In genomic region chr7:4430246-4430844, GRCm38 (mm10) we compare ENCODE assay signal across 31 mouse cellular contexts. TPM values are rescaled to one million over a fixed set of nuclear protein-coding genes. Genes with fewer than 3 reads are reported as not detected.
"Had no signal": no experiment of that assay in that cellular context is flagged by ENCODE, and none has a peak within 500 bp of the region (broad histone marks: within the 10 kb centered on the region; RNA-seq: fewer than 3 reads in every experiment).

No protein-coding gene starts in this region.

- ATAC-seq: hindbrain, postnatal 0 days; intestine, embryonic 15.5 days; intestine, postnatal 0 days had no signal

- H3K4me3 ChIP-seq: gastrocnemius, adult 2 months; heart, adult 2 months; heart, embryonic 13.5 days; heart, embryonic 15.5 days; hindbrain, embryonic 10.5 days; hindbrain, embryonic 12.5 days; hindbrain, embryonic 15.5 days; intestine, embryonic 15.5 days; layer of hippocampus, adult 2 months; left cerebral cortex, adult 2 months; limb, embryonic 13.5 days; limb, embryonic 15.5 days; liver, embryonic 13.5 days; liver, embryonic 15.5 days had no signal

- H3K4me2 ChIP-seq: heart, embryonic 13.5 days; heart, embryonic 15.5 days; hindbrain, embryonic 12.5 days; hindbrain, embryonic 15.5 days; intestine, embryonic 15.5 days; limb, embryonic 13.5 days; limb, embryonic 15.5 days; liver, embryonic 13.5 days; liver, embryonic 15.5 days had no signal

- H3K9ac ChIP-seq: heart, embryonic 13.5 days; heart, embryonic 15.5 days; hindbrain, embryonic 12.5 days; hindbrain, embryonic 15.5 days; intestine, embryonic 15.5 days; limb, embryonic 13.5 days; limb, embryonic 15.5 days; liver, embryonic 13.5 days; liver, embryonic 15.5 days had no signal

- H3K4me1 ChIP-seq: heart, embryonic 13.5 days; heart, embryonic 15.5 days; hindbrain, embryonic 10.5 days; hindbrain, embryonic 12.5 days; hindbrain, embryonic 15.5 days; intestine, embryonic 15.5 days; limb, embryonic 13.5 days; limb, embryonic 15.5 days; liver, embryonic 13.5 days; liver, embryonic 15.5 days had no signal

- DNase-seq: gastrocnemius, adult 2 months; gastrocnemius, postnatal 10 days; gastrocnemius, postnatal 25 days; heart, adult 2 months; heart, postnatal 14 days; heart, postnatal 36 days; kidney, adult 18-20 months; kidney, adult 8-10 months; kidney, postnatal 10 days; kidney, postnatal 25 days; kidney, postnatal 4 days; liver, embryonic 13.5 days had no signal

- H3K27ac ChIP-seq: gastrocnemius, adult 2 months; heart, adult 2 months; heart, embryonic 13.5 days; heart, embryonic 15.5 days; hindbrain, embryonic 10.5 days; hindbrain, embryonic 12.5 days; hindbrain, embryonic 15.5 days; hindbrain, postnatal 0 days; intestine, embryonic 15.5 days; layer of hippocampus, adult 2 months; left cerebral cortex, adult 2 months; limb, embryonic 13.5 days; limb, embryonic 15.5 days; liver, embryonic 13.5 days; liver, embryonic 15.5 days had no signal

- H3K9me3 ChIP-seq: heart, embryonic 13.5 days; heart, embryonic 15.5 days; hindbrain, embryonic 12.5 days; hindbrain, embryonic 15.5 days; intestine, embryonic 15.5 days; limb, embryonic 15.5 days; liver, embryonic 13.5 days; liver, embryonic 15.5 days had no signal

- H3K27me3 ChIP-seq: heart, embryonic 13.5 days; heart, embryonic 15.5 days; hindbrain, embryonic 12.5 days; hindbrain, embryonic 15.5 days; intestine, embryonic 15.5 days; limb, embryonic 13.5 days; limb, embryonic 15.5 days; liver, embryonic 13.5 days; liver, embryonic 15.5 days had no signal

RNA-seq across cellular contexts. Expression of gene Gp6, which starts 32.8 kb away (rescaled TPM):
- total RNA-seq: gastrocnemius, adult 2 months; gastrocnemius, postnatal 25 days; gastrocnemius, postnatal 4 days; granulocyte monocyte progenitor cell, adult 5-6 weeks; hindbrain, postnatal 0 days; layer of hippocampus, adult 2 months; layer of hippocampus, postnatal 25 days; left cerebral cortex, postnatal 36 days had no signal
- polyA plus RNA-seq: heart, postnatal 0 days; hindbrain, embryonic 15.5 days; hindbrain, postnatal 0 days; intestine, postnatal 0 days; kidney, embryonic 16.5 days; limb, embryonic 15.5 days had no signal
